Mouse (Mus musculus): ENCODE results near the gene Pitpnm3. TPM values are rescaled to one million over a fixed set of nuclear protein-coding genes. Genes with fewer than 3 reads are reported as not detected.
A peak's percentile ranks its signal among the peaks of the same experiment; 100 is the strongest.

Pitpnm3 gene
- polyA plus RNA-seq, 1 experiment from 2014 or later: 0.24 TPM

DNA sequence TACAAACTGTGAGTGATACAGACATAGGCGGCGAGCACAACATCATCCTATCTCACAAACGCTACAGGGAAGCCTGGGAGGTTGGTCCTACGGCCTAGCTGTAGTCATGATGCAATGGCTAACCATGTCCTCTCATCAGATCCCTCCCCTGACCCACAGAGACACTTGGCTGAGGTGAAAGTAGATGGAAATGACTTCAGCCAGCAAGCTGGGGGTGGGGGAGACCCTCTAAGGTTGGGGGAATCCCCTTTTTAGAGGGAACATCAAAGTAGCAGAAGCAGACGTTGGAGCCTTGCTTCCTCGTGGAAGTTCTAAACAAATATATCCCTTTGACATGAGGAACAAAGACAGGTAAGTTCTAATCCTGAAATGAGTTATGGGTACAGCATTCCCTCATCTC is 71.2 kb downstream of the Pitpnm3 start:
- no peaks in the 10 kb centered on the region for H3K27me3 ChIP-seq (ENCODE audit: control insufficient read depth, insufficient read depth, low read length)
- 86% methylated on average over 6 of the region's 6 CpGs for WGBS
- ATAC-seq (ENCODE audit: insufficient number of reproducible peaks, low FRiP score, low TSS enrichment, low read depth): no peak

GRCm38 (mm10) chr11:72061093-72061620 is 74.4 kb downstream of the Pitpnm3 start:
- no peaks in the 10 kb centered on the region for H3K36me3 ChIP-seq (ENCODE audit: control insufficient read depth, insufficient read depth, low read length)
- no peaks in the 10 kb centered on the region for H3K4me1 ChIP-seq (ENCODE audit: control insufficient read depth, insufficient read depth, low read length)
- 78% methylated on average over 13 of the region's 13 CpGs for WGBS
- H3K9ac ChIP-seq (ENCODE audit: low read length): no peak overlapping the region
- no peak overlapping the region for H3K4me2 ChIP-seq (ENCODE audit: low read depth, severe bottlenecking)
- DNase-seq (ENCODE audit: low spot score) (no peak), ATAC-seq (ENCODE audit: insufficient number of reproducible peaks, low FRiP score, low TSS enrichment, low read depth) (no peak)
- no peak overlapping the region for H3K27ac ChIP-seq (replicated peaks; ENCODE audit: low read depth, low read length)
- H3K27me3 ChIP-seq (ENCODE audit: control insufficient read depth, insufficient read depth, low read length): no peaks in the 10 kb centered on the region
- no peaks in the 10 kb centered on the region for H3K9me3 ChIP-seq (ENCODE audit: control insufficient read depth, low read length)
- H3K4me3 ChIP-seq (ENCODE audit: low read depth, low read length): no peak overlapping the region

More for the DNA sequence above, 71.2 kb downstream of the Pitpnm3 start:
- no peak overlapping the region for H3K4me2 ChIP-seq (ENCODE audit: low read depth, severe bottlenecking)
- H3K9ac ChIP-seq (ENCODE audit: low read length): no peak overlapping the region
- no peaks in the 10 kb centered on the region for H3K36me3 ChIP-seq (ENCODE audit: control insufficient read depth, insufficient read depth, low read length)
- no peaks in the 10 kb centered on the region for H3K4me1 ChIP-seq (ENCODE audit: control insufficient read depth, insufficient read depth, low read length)
- no peaks in the 10 kb centered on the region for H3K9me3 ChIP-seq (ENCODE audit: control insufficient read depth, low read length)
- no peak overlapping the region for H3K4me3 ChIP-seq (ENCODE audit: low read depth, low read length)
- no peak for DNase-seq (ENCODE audit: low spot score)
- no peak overlapping the region for H3K27ac ChIP-seq (replicated peaks; ENCODE audit: low read depth, low read length)

- no peak overlapping the region for H3K9ac ChIP-seq (ENCODE audit: low read length)
- no peaks in the 10 kb centered on the region for H3K27me3 ChIP-seq (ENCODE audit: control insufficient read depth, insufficient read depth, low read length)
- no peaks in the 10 kb centered on the region for H3K9me3 ChIP-seq (ENCODE audit: control insufficient read depth, low read length)
- WGBS: 69% methylated on average over 9 of the region's 9 CpGs
- no peak overlapping the region for H3K4me3 ChIP-seq (ENCODE audit: low read depth, low read length)
- 0 out of 2 replicates have a peak, but pooled peaks cover 4% of the 10 kb centered on the region for H3K4me1 ChIP-seq (ENCODE audit: control insufficient read depth, insufficient read depth, low read length)
- ATAC-seq (ENCODE audit: insufficient number of reproducible peaks, low FRiP score, low TSS enrichment, low read depth) (no peak), DNase-seq (ENCODE audit: low spot score) (no peak)
- H3K4me2 ChIP-seq (ENCODE audit: low read depth, severe bottlenecking): no peak overlapping the region
- no peak overlapping the region for H3K27ac ChIP-seq (replicated peaks; ENCODE audit: low read depth, low read length)
- no peaks in the 10 kb centered on the region for H3K36me3 ChIP-seq (ENCODE audit: control insufficient read depth, insufficient read depth, low read length)
Observed at GRCm38 (mm10) chr11:72060416-72060815, 75.2 kb downstream of the Pitpnm3 start.

- WGBS: 65% methylated on average over 3 of the region's 3 CpGs
- H3K9ac ChIP-seq (ENCODE audit: low read length): no peak overlapping the region
Observed at GRCm38 (mm10) chr11:72057166-72057565, 78.4 kb downstream of the Pitpnm3 start.

DNA sequence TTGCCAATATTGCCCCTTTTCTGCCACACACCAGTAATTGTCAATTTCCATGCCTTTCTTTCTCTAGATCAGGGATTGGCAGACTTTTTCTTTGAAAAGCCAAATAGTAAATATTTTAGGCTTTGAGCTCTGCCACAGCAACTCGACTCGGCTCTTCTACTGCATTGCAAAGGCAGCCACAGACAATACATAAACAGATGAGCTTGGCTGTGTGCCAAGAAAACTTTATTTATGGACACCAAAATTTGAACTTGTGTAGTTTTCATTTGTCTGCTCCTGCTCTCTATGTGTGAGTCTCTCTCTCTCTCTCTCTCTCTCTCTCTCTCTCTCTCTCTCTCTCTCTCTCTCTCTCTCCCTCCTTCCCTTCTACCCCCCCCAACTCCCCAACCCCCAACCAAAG is 80.4 kb downstream of the Pitpnm3 start:
- DNase-seq (ENCODE audit: low spot score): no peak
- H3K4me3 ChIP-seq (ENCODE audit: low read depth, low read length): no peak overlapping the region

More at GRCm38 (mm10) chr11:72057166-72057565, 78.4 kb downstream of the Pitpnm3 start:
- no peak overlapping the region for H3K4me3 ChIP-seq (ENCODE audit: low read depth, low read length)
- no peak overlapping the region for H3K4me2 ChIP-seq (ENCODE audit: low read depth, severe bottlenecking)
- H3K9me3 ChIP-seq (ENCODE audit: control insufficient read depth, low read length): no peaks in the 10 kb centered on the region
- H3K36me3 ChIP-seq (ENCODE audit: control insufficient read depth, insufficient read depth, low read length): no peaks in the 10 kb centered on the region
- no peak for DNase-seq (ENCODE audit: low spot score)
- no peak overlapping the region for H3K27ac ChIP-seq (replicated peaks; ENCODE audit: low read depth, low read length)
- no peaks in the 10 kb centered on the region for H3K27me3 ChIP-seq (ENCODE audit: control insufficient read depth, insufficient read depth, low read length)
- no peak for ATAC-seq (ENCODE audit: insufficient number of reproducible peaks, low FRiP score, low TSS enrichment, low read depth)
- 0 out of 2 replicates have a peak, but pooled peaks cover 4% of the 10 kb centered on the region for H3K4me1 ChIP-seq (ENCODE audit: control insufficient read depth, insufficient read depth, low read length)

DNA sequence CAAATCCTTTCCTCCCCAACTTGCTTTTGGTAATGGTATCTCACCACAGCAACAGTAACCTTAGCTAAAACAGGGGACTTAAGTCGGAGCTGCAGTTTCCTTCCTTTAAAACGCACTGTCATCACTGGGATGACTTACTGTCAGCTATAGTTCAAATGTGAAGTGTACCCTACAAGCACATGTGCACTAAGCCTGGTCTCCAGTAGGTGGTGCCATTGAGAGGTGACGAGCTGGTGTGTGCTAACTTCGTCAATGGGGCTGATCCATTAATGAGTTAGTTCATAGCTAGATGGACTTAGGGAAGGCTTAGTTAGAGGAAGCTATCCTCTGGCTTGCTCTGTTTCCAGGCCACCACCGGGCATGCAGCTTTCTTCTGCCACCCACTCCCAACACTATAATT is 82.9 kb downstream of the Pitpnm3 start:
- Histone ChIP-seq H3K4me3 (ENCODE audit: low read depth, low read length) (no peak overlapping the region), H3K27ac (replicated peaks; ENCODE audit: low read depth, low read length) (no peak overlapping the region), H3K4me2 (ENCODE audit: low read depth, severe bottlenecking) (no peak overlapping the region), H3K4me1 (ENCODE audit: control insufficient read depth, insufficient read depth, low read length) (0 out of 2 replicates have a peak, but pooled peaks cover 4% of the 10 kb centered on the region), H3K9ac (ENCODE audit: low read length) (no peak overlapping the region), H3K36me3 (ENCODE audit: control insufficient read depth, insufficient read depth, low read length) (no peaks in the 10 kb centered on the region), H3K9me3 (ENCODE audit: control insufficient read depth, low read length) (no peaks in the 10 kb centered on the region), H3K27me3 (ENCODE audit: control insufficient read depth, insufficient read depth, low read length) (peaks cover 7% of the 10 kb centered on the region; the same call in 1 of the 2 replicates)
- ATAC-seq (ENCODE audit: insufficient number of reproducible peaks, low FRiP score, low TSS enrichment, low read depth) (no peak), DNase-seq (ENCODE audit: low spot score) (peak; percentile 77)
- WGBS: 27% methylated on average over 5 of the region's 5 CpGs

More for the DNA sequence above, 80.4 kb downstream of the Pitpnm3 start:
- Histone ChIP-seq H3K9ac (ENCODE audit: low read length) (no peak overlapping the region), H3K9me3 (ENCODE audit: control insufficient read depth, low read length) (no peaks in the 10 kb centered on the region), H3K4me2 (ENCODE audit: low read depth, severe bottlenecking) (no peak overlapping the region), H3K4me1 (ENCODE audit: control insufficient read depth, insufficient read depth, low read length) (0 out of 2 replicates have a peak, but pooled peaks cover 4% of the 10 kb centered on the region), H3K36me3 (ENCODE audit: control insufficient read depth, insufficient read depth, low read length) (no peaks in the 10 kb centered on the region), H3K27ac (replicated peaks; ENCODE audit: low read depth, low read length) (no peak overlapping the region), H3K27me3 (ENCODE audit: control insufficient read depth, insufficient read depth, low read length) (peaks cover 7% of the 10 kb centered on the region; the same call in 1 of the 2 replicates)
- WGBS: 78% methylated on average over 2 of the region's 2 CpGs
- ATAC-seq (ENCODE audit: insufficient number of reproducible peaks, low FRiP score, low TSS enrichment, low read depth): no peak

DNA sequence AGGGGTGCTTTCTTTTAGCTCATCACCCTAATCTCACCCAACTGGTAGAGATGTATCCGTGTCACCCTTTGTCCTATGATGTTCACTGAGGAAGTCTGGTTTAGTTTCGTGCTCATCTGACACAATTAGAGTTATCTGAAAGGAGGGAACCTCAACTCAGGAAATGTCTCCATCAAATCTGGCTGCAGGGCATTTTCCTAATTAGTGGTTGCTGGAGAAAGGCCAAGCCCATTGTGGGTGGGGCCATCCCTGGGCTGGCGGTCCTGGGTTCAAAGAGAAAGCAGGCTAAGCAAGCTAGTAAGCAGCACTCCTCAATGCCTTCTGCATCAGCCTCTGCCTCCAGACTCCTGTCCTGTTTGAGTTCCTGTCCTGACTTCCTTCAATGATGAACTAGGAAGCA is 83.4 kb downstream of the Pitpnm3 start:
- H3K27me3 ChIP-seq (ENCODE audit: control insufficient read depth, insufficient read depth, low read length): peaks cover 7% of the 10 kb centered on the region; the same call in 1 of the 2 replicates
- H3K27ac ChIP-seq (replicated peaks; ENCODE audit: low read depth, low read length): no peak overlapping the region
- H3K4me3 ChIP-seq (ENCODE audit: low read depth, low read length): no peak overlapping the region
- WGBS: 41% methylated on average over 3 of the region's 3 CpGs
- DNase-seq (ENCODE audit: low spot score) (no peak), ATAC-seq (ENCODE audit: insufficient number of reproducible peaks, low FRiP score, low TSS enrichment, low read depth) (no peak)
- H3K4me1 ChIP-seq (ENCODE audit: control insufficient read depth, insufficient read depth, low read length): 0 out of 2 replicates have a peak, but pooled peaks cover 4% of the 10 kb centered on the region
- H3K36me3 ChIP-seq (ENCODE audit: control insufficient read depth, insufficient read depth, low read length): no peaks in the 10 kb centered on the region
- H3K9me3 ChIP-seq (ENCODE audit: control insufficient read depth, low read length): no peaks in the 10 kb centered on the region
- H3K9ac ChIP-seq (ENCODE audit: low read length): no peak overlapping the region
- no peak overlapping the region for H3K4me2 ChIP-seq (ENCODE audit: low read depth, severe bottlenecking)

- H3K4me3 ChIP-seq (ENCODE audit: low read depth, low read length): peak overlapping the region; percentile 47
- 0 out of 2 replicates have a peak, but pooled peaks cover 4% of the 10 kb centered on the region for H3K4me1 ChIP-seq (ENCODE audit: control insufficient read depth, insufficient read depth, low read length)
- ATAC-seq (ENCODE audit: insufficient number of reproducible peaks, low FRiP score, low TSS enrichment, low read depth): peak; percentile 55; the same call in 1 of the 2 replicates
- 3% methylated on average over 45 of the region's 45 CpGs for WGBS
- peak overlapping the region; percentile 49 for H3K9ac ChIP-seq (ENCODE audit: low read length)
- DNase-seq (ENCODE audit: low spot score): peak; percentile 59
- peak overlapping the region; percentile 83 for H3K4me2 ChIP-seq (ENCODE audit: low read depth, severe bottlenecking)
- H3K27me3 ChIP-seq (ENCODE audit: control insufficient read depth, insufficient read depth, low read length): peaks cover 7% of the 10 kb centered on the region; the same call in 1 of the 2 replicates
- H3K36me3 ChIP-seq (ENCODE audit: control insufficient read depth, insufficient read depth, low read length): no peaks in the 10 kb centered on the region
- H3K9me3 ChIP-seq (ENCODE audit: control insufficient read depth, low read length): no peaks in the 10 kb centered on the region
- H3K27ac ChIP-seq (replicated peaks; ENCODE audit: low read depth, low read length): no peak overlapping the region
Observed at GRCm38 (mm10) chr11:72050895-72051858, 84.4 kb downstream of the Pitpnm3 start.

Measured in limb, embryonic 11.5 days (tissue).